Mouse (Mus musculus) MEL (cell line): ENCODE measurements around the gene Tubgcp4. TPM values are rescaled to one million over a fixed set of nuclear protein-coding genes. Genes with fewer than 3 reads are reported as not detected.

ENCODE experiments used
- DNase-seq: peaks from one replicate; pipeline ENCODE4 v3.0.0; 2011; ENCODE audit warnings: low read depth, low spot score
- H3K27ac ChIP-seq: 2 replicates; pipeline ENCODE4 v1.5.1; 2012; ENCODE audit warnings: low read depth, mild to moderate bottlenecking, control low read depth, low read length, moderate library complexity; ENCODE audit not compliant: control insufficient read depth
- H3K27me3 ChIP-seq, 2 experiments: fragments of 150-350 bp in 1 of 2; sonication (generic) in 1 of 2; 2 replicates each; pipeline ENCODE4 v1.6.1; 2012; ENCODE audit warnings: low read length in 2 of 2, mild to moderate bottlenecking in 2 of 2, improper control_type of control experiment in 1 of 2, moderate library complexity in 1 of 2; ENCODE audit not compliant: insufficient read depth in 2 of 2, control insufficient read depth in 1 of 2
- H3K36me3 ChIP-seq, 2 experiments: 2 replicates each; pipeline ENCODE4 v1.6.1; 2012 to 2014; ENCODE audit warnings: low read length in 2 of 2, improper control_type of control experiment in 1 of 2, inconsistent platforms in 1 of 2, mild to moderate bottlenecking in 1 of 2; ENCODE audit not compliant: insufficient read depth in 2 of 2, control insufficient read depth in 1 of 2
- H3K4me1 ChIP-seq, 2 experiments: fragments of 150-350 bp in 1 of 2; sonication (generic) in 1 of 2; 2 replicates each; pipeline ENCODE4 v1.6.1; 2012; ENCODE audit warnings: low read length in 2 of 2, improper control_type of control experiment in 1 of 2, mild to moderate bottlenecking in 1 of 2; ENCODE audit not compliant: insufficient read depth in 2 of 2, control insufficient read depth in 1 of 2
- H3K4me3 ChIP-seq, 2 experiments: fragments of 150-350 bp in 1 of 2; sonication (generic) in 1 of 2; 2 replicates each; pipeline ENCODE4 v1.5.1; 2012; ENCODE audit warnings: low read depth in 2 of 2, low read length in 2 of 2, mild to moderate bottlenecking in 2 of 2, moderate library complexity in 2 of 2, control low read depth in 1 of 2, improper control_type of control experiment in 1 of 2; ENCODE audit not compliant: control insufficient read depth in 1 of 2, insufficient read depth in 1 of 2
- H3K79me2 ChIP-seq: 2 replicates; pipeline ENCODE4 v1.6.1; 2012; ENCODE audit warnings: mild to moderate bottlenecking, low read length, moderate library complexity; ENCODE audit not compliant: control insufficient read depth, poor library complexity, insufficient read depth
- H3K9ac ChIP-seq: 2 replicates; pipeline ENCODE4 v1.6.1; 2012; ENCODE audit warnings: low read depth, mild to moderate bottlenecking, control low read depth, low read length, moderate library complexity; ENCODE audit not compliant: control insufficient read depth, poor library complexity, severe bottlenecking
- H3K9me3 ChIP-seq: fragments of 150-350 bp; sonication (generic); replicated peaks from 2 replicates; pipeline ENCODE4 v1.6.1; 2012; ENCODE audit warnings: mild to moderate bottlenecking, low read length, improper control_type of control experiment, moderate library complexity; ENCODE audit not compliant: insufficient read depth
- BHLHE40 ChIP-seq: IDR thresholded peaks from 2 replicates; pipeline ENCODE4 v1.6.1; 2012; ENCODE audit warnings: low read depth, mild to moderate bottlenecking, inconsistent platforms, low read length, improper control_type of control experiment, borderline replicate concordance
- CHD1 ChIP-seq: IDR thresholded peaks from 2 replicates; pipeline ENCODE4 v1.6.1; 2012; ENCODE audit warnings: low read depth, mild to moderate bottlenecking, inconsistent platforms, low read length, improper control_type of control experiment
- CHD2 ChIP-seq: IDR thresholded peaks from 2 replicates; pipeline ENCODE4 v1.6.1; 2011; ENCODE audit warnings: low read length, improper control_type of control experiment
- EP300 ChIP-seq, 2 experiments: IDR thresholded peaks; 2 replicates each; pipeline ENCODE4 v1.6.1; 2011; ENCODE audit warnings: improper control_type of control experiment in 2 of 2, low read length in 2 of 2, low read depth in 1 of 2, mild to moderate bottlenecking in 1 of 2
- GATA1 ChIP-seq: IDR thresholded peaks from 2 replicates; pipeline ENCODE4 v1.6.1; 2011; ENCODE audit warnings: low read depth, low read length, improper control_type of control experiment
- KAT2A ChIP-seq: conservative IDR thresholded peaks from 2 replicates; pipeline ENCODE4 v1.6.1; 2012; ENCODE audit warnings: low read depth, low read length, improper control_type of control experiment, inconsistent platforms
- MAZ ChIP-seq: IDR thresholded peaks from 2 replicates; pipeline ENCODE4 v1.6.1; 2012; ENCODE audit warnings: low read depth, mild to moderate bottlenecking, inconsistent platforms, low read length, improper control_type of control experiment
- MXI1 ChIP-seq: IDR thresholded peaks from 2 replicates; pipeline ENCODE4 v1.6.1; 2011; ENCODE audit warnings: mild to moderate bottlenecking, low read depth, low read length, improper control_type of control experiment
- MYB ChIP-seq: IDR thresholded peaks from 2 replicates; pipeline ENCODE4 v1.6.1; 2011; ENCODE audit warnings: mild to moderate bottlenecking, low read depth, low read length, improper control_type of control experiment
- MYC ChIP-seq: IDR thresholded peaks from 2 replicates; pipeline ENCODE4 v1.6.1; 2011; ENCODE audit warnings: low read depth, mild to moderate bottlenecking, low read length, improper control_type of control experiment, moderate library complexity
- NRF1 ChIP-seq: IDR thresholded peaks from 2 replicates; pipeline ENCODE4 v1.6.1; 2014; ENCODE audit warnings: low read depth, mild to moderate bottlenecking, inconsistent platforms, low read length, improper control_type of control experiment, moderate library complexity; ENCODE audit not compliant: poor library complexity, insufficient read depth, severe bottlenecking
- RAD21 ChIP-seq: IDR thresholded peaks from 2 replicates; pipeline ENCODE4 v1.6.1; 2011; ENCODE audit warnings: mild to moderate bottlenecking, low read depth, low read length, improper control_type of control experiment
- RCOR1 ChIP-seq: IDR thresholded peaks from 2 replicates; pipeline ENCODE4 v1.6.1; 2012; ENCODE audit warnings: low read depth, mild to moderate bottlenecking, inconsistent platforms, low read length, improper control_type of control experiment
- TAL1 ChIP-seq: IDR thresholded peaks from 2 replicates; pipeline ENCODE4 v1.6.1; 2012; ENCODE audit warnings: mild to moderate bottlenecking, inconsistent platforms, low read length, moderate library complexity, mixed read lengths
- USF2 ChIP-seq, 2 experiments: IDR thresholded peaks; 2 replicates each; pipeline ENCODE4 v1.6.1; 2011 to 2012; ENCODE audit warnings: improper control_type of control experiment in 2 of 2, low read length in 2 of 2, borderline replicate concordance in 1 of 2, inconsistent platforms in 1 of 2, low read depth in 1 of 2, mild to moderate bottlenecking in 1 of 2; ENCODE audit not compliant: insufficient read depth in 1 of 2
- polyA plus RNA-seq, 2 experiments: library from polyadenylated mRNA; stranded (reverse) in 1 of 2; unstranded in 1 of 2; fragments of >175 nt in 1 of 2; fragments of >200 nt in 1 of 2; gene quantifications; 2 replicates each; pipeline versions ENCODE4 v1.2.1 to v1.2.4; 2012; ENCODE audit warnings: low replicate concordance in 2 of 2, low read depth in 1 of 2; ENCODE audit not compliant: insufficient read length in 2 of 2, insufficient read depth in 1 of 2, missing spikeins in 1 of 2
- total RNA-seq: library from RNA; depleted of rRNA; stranded (reverse); fragments of 300-350 nt; gene quantifications from 2 replicates; pipeline ENCODE4 v1.2.3, GENCODE M21; 2012

The Tubgcp4 gene
- total and polyA plus RNA-seq, 3 experiments, result 31.3 to 38.9 TPM; not detected in 1

DNA sequence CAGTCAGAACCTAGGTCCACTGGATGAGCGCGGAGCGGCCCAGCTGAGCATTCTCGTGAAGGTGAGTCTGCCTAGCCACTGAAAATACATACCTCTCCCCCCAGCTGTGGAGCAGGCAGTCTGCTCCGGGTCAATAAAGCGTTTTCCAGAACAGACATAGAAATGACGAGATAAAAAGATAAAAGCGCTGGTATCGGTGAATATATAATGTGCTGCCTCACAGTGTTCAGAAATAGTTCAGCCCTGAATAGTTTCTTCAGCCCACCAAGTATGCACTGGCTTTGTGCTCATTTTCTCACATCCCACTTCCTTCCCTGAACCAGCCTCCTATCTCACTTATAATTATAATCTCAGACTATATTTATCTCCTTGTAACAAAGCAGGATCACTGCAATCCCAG lies 25.0 kb downstream of the Tubgcp4 start:
- Histone ChIP-seq H3K4me3 (no peak overlapping the region), H3K27me3 (no peaks in the 10 kb centered on the region), H3K27ac (no peak overlapping the region), H3K36me3 (peaks cover 0 to 32% of the 10 kb centered on the region in 2 experiments; a peak in 2 of 4 replicates), H3K9me3 (no peaks in the 10 kb centered on the region), H3K4me1 (no peaks in the 10 kb centered on the region), H3K9ac (no peak overlapping the region), H3K79me2 (no peaks in the 10 kb centered on the region)
- TF ChIP-seq EP300 (IDR thresholded peaks at IDR 0.05; ENCODE audit: low read depth in 1 of 2, low read length in 2 of 2), result no peak
- no peak for TF ChIP-seq NRF1
- TF ChIP-seq RAD21, result no peak
- TF ChIP-seq BHLHE40, result no peak
- TF ChIP-seq MAZ, result no peak
- no peak for TF ChIP-seq CHD1
- DNase-seq, result no peak

DNA sequence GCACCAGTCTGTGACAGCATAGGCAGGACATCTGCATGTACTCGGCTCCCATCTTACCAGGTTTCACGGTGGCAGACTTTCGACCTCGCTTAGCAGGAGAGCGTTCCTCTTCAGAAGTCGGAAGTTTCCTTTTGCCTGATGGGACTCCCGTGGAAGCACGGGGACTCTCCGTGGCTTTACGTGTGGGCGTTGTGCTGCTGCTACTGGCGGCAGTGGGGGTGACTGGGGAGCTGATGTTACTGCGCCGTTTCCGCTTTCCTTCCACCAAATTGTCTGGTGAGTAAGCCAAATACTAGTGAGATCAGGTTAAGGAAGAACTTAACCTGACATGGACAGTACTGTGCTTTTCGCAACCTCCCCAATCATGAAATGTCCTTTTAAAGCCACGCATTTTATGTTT lies 33.8 kb downstream of the Tubgcp4 start:
- H3K9me3 ChIP-seq, result no peaks in the 10 kb centered on the region
- DNase-seq, result no peak
- peaks cover 0 to 2% of the 10 kb centered on the region in 2 experiments; a peak in 1 of 4 replicates for H3K4me1 ChIP-seq
- no peak overlapping the region for H3K27ac ChIP-seq
- no peaks in the 10 kb centered on the region for H3K79me2 ChIP-seq
- no peak overlapping the region for H3K9ac ChIP-seq
- H3K4me3 ChIP-seq, result no peak overlapping the region
- peaks cover 0 to 6% of the 10 kb centered on the region in 2 experiments; a peak in 2 of 4 replicates for H3K36me3 ChIP-seq
- no peaks in the 10 kb centered on the region for H3K27me3 ChIP-seq
- TF ChIP-seq TAL1, result no peak
- TF ChIP-seq KAT2A, result no peak
- no peak for TF ChIP-seq MYC

DNA sequence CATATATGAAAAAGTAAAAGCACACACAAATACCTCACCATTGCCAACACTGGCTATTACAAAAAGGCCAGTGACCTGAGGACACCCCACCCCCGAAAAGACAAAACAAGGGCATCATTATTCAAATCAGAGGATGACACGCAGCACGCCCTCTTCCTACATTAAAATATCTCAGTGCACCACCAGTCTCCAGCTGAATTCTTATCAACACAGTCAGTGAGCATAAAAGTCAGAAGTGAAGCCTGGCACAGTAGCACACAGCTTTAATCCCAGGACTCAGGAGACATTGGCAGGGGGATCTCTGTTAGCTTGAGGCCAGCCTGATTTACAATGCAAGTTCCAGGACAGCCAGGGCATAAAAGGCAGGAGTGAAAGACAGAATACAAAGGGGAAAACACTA lies 36.1 kb downstream of the Tubgcp4 start:
- H3K4me1 ChIP-seq, result peaks cover 0 to 2% of the 10 kb centered on the region in 2 experiments; a peak in 1 of 4 replicates
- H3K79me2 ChIP-seq, result no peaks in the 10 kb centered on the region
- DNase-seq, result peak; percentile 19
- H3K36me3 ChIP-seq, result peaks cover 0 to 3% of the 10 kb centered on the region in 2 experiments; a peak in 1 of 4 replicates
- H3K27me3 ChIP-seq, result no peaks in the 10 kb centered on the region
- no peak overlapping the region for H3K27ac ChIP-seq
- no peak overlapping the region for H3K9ac ChIP-seq
- H3K9me3 ChIP-seq, result no peaks in the 10 kb centered on the region
- TF ChIP-seq BHLHE40, result no peak
- TF ChIP-seq GATA1, result no peak
- no peak for TF ChIP-seq USF2 (IDR thresholded peaks at IDR 0.05; ENCODE audit: borderline replicate concordance in 1 of 2, insufficient read depth in 1 of 2, low read depth in 1 of 2, low read length in 2 of 2)
- TF ChIP-seq CHD2, result no peak
- TF ChIP-seq MYB, result no peak
- no peak for TF ChIP-seq MXI1
- TF ChIP-seq RCOR1, result no peak
- no peak for TF ChIP-seq MYC
- H3K4me3 ChIP-seq, result no peak overlapping the region
